Mouse (Mus musculus) common myeloid progenitor, adult 5-6 weeks (primary cell): Measurements from ENCODE around the gene Nhlrc3. TPM values are rescaled to one million over a fixed set of nuclear protein-coding genes. Genes with fewer than 3 reads are reported as not detected.

Experiments used
- ATAC-seq: replicated peaks from 2 replicates; pipeline ENCODE4 v1.8.0; 2016; ENCODE audit warnings: low read depth, mild to moderate bottlenecking, moderate TSS enrichment, inconsistent platforms; ENCODE audit not compliant: poor library complexity, severe bottlenecking
- total RNA-seq: library from RNA; stranded (forward); fragments of 200-1000, 187-1606 nt; gene quantifications from 2 replicates; pipeline ENCODE4 v1.2.3, GENCODE M21; 2017

Gene Nhlrc3
- total RNA-seq: 9.4 and 9.8 TPM in 2 replicates

GRCm38 (mm10) chr3:53463046-53463764 lies at the start of gene Nhlrc3, which contains the start of gene Proser1:
Gene Nhlrc3, minus strand, starts transcription at chr3:53463332.
Gene Proser1, plus strand, starts transcription at chr3:53463666.
- ATAC-seq: peak; percentile 86

- peak; percentile 85 for ATAC-seq
These were observed 39.3 kb upstream of the Nhlrc3 start for GRCm38 (mm10) chr3:53502428-53502827.

- no peak for ATAC-seq
These were observed 35.3 kb upstream of the Nhlrc3 start for GRCm38 (mm10) chr3:53498351-53498905.

GRCm38 (mm10) chr3:53488353-53488752 lies 25.2 kb upstream of the Nhlrc3 start, which contains the start of gene Stoml3:
Gene Stoml3, plus strand, starts transcription at chr3:53488653.
- ATAC-seq: no peak

- ATAC-seq: peak; percentile 55
These were observed 24.0 kb upstream of the Nhlrc3 start for GRCm38 (mm10) chr3:53486996-53487576.

- no peak for ATAC-seq
These were observed 23.4 kb upstream of the Nhlrc3 start for GRCm38 (mm10) chr3:53486561-53486960.

GRCm38 (mm10) chr3:53483414-53484059 lies 20.4 kb upstream of the Nhlrc3 start:
- ATAC-seq: peak; percentile 72

GRCm38 (mm10) chr3:53478419-53479046 lies 15.4 kb upstream of the Nhlrc3 start:
- no peak for ATAC-seq

- no peak for ATAC-seq
These were observed 14.3 kb upstream of the Nhlrc3 start for GRCm38 (mm10) chr3:53477468-53477867.

GRCm38 (mm10) chr3:53475889-53476288 lies 12.8 kb upstream of the Nhlrc3 start:
- peak; percentile 72 for ATAC-seq

- ATAC-seq: no peak
These were observed 11.0 kb upstream of the Nhlrc3 start for GRCm38 (mm10) chr3:53474179-53474578.

GRCm38 (mm10) chr3:53472061-53472460 lies 8.9 kb upstream of the Nhlrc3 start:
- ATAC-seq: no peak

- no peak for ATAC-seq
These were observed 6.5 kb upstream of the Nhlrc3 start for GRCm38 (mm10) chr3:53469650-53470049.

- no peak for ATAC-seq
These were observed 4.2 kb upstream of the Nhlrc3 start for GRCm38 (mm10) chr3:53467356-53467755.

GRCm38 (mm10) chr3:53466481-53466880 lies 3.3 kb upstream of the Nhlrc3 start:
- peak; percentile 15 for ATAC-seq

- ATAC-seq: no peak
These were observed 2.2 kb upstream of the Nhlrc3 start for GRCm38 (mm10) chr3:53465330-53465729.

- ATAC-seq: no peak
These were observed 1.1 kb upstream of the Nhlrc3 start for GRCm38 (mm10) chr3:53464146-53464698.

GRCm38 (mm10) chr3:53463765-53464114 lies 608 bp upstream of the Nhlrc3 start:
- no peak for ATAC-seq

- ATAC-seq: peak; percentile 2
These were observed 459 bp downstream of the Nhlrc3 start for GRCm38 (mm10) chr3:53462701-53463045.

GRCm38 (mm10) chr3:53460106-53460505 lies 3.0 kb downstream of the Nhlrc3 start:
- peak; percentile 20; the same call in 1 of the 2 replicates for ATAC-seq
